Mouse (Mus musculus): ENCODE results near the gene Klc3. TPM values are rescaled to one million over a fixed set of nuclear protein-coding genes. Genes with fewer than 3 reads are reported as not detected.
A peak's percentile ranks its signal among the peaks of the same experiment; 100 is the strongest.

Klc3 gene
- polyA plus RNA-seq, 1 experiment from 2014 or later, result 10.2 TPM

- Histone ChIP-seq H3K4me1 (ENCODE audit: control insufficient read depth, insufficient read depth, low read length) (0 out of 2 replicates have a peak, but pooled peaks cover 6% of the 10 kb centered on the region), H3K27me3 (replicated peaks; ENCODE audit: control insufficient read depth, insufficient read depth, low read length) (peaks cover 32% of the 10 kb centered on the region), H3K9me3 (ENCODE audit: control insufficient read depth, low read length) (no peaks in the 10 kb centered on the region), H3K9ac (ENCODE audit: low read depth, low read length) (no peak overlapping the region), H3K4me3 (ENCODE audit: low read depth, low read length) (no peak overlapping the region), H3K27ac (replicated peaks; ENCODE audit: low read depth, low read length) (no peak overlapping the region), H3K36me3 (ENCODE audit: control insufficient read depth, insufficient read depth, low read length) (peaks cover 6% of the 10 kb centered on the region), H3K4me2 (ENCODE audit: low read depth, low read length) (peak overlapping the region; percentile 20)
- ATAC-seq (ENCODE audit: low read depth) (no peak), DNase-seq (ENCODE audit: low spot score) (no peak)
- WGBS, result 8% methylated on average over 28 of the region's 28 CpGs
These were observed 16.2 kb upstream of the Klc3 start for GRCm38 (mm10) chr7:19420121-19420520.

- ATAC-seq (ENCODE audit: low read depth) (no peak), DNase-seq (ENCODE audit: low spot score) (no peak)
- Histone ChIP-seq H3K27ac (replicated peaks; ENCODE audit: low read depth, low read length) (no peak overlapping the region), H3K9me3 (ENCODE audit: control insufficient read depth, low read length) (peaks cover 4% of the 10 kb centered on the region; the same call in 1 of the 2 replicates), H3K4me2 (ENCODE audit: low read depth, low read length) (no peak overlapping the region), H3K36me3 (ENCODE audit: control insufficient read depth, insufficient read depth, low read length) (no peaks in the 10 kb centered on the region), H3K4me3 (ENCODE audit: low read depth, low read length) (no peak overlapping the region), H3K4me1 (ENCODE audit: control insufficient read depth, insufficient read depth, low read length) (0 out of 2 replicates have a peak, but pooled peaks cover 6% of the 10 kb centered on the region), H3K9ac (ENCODE audit: low read depth, low read length) (no peak overlapping the region), H3K27me3 (replicated peaks; ENCODE audit: control insufficient read depth, insufficient read depth, low read length) (peaks cover 30% of the 10 kb centered on the region)
- 74% methylated on average over 14 of the region's 15 CpGs for WGBS
These were observed 12.7 kb upstream of the Klc3 start for GRCm38 (mm10) chr7:19416590-19416989.

DNA sequence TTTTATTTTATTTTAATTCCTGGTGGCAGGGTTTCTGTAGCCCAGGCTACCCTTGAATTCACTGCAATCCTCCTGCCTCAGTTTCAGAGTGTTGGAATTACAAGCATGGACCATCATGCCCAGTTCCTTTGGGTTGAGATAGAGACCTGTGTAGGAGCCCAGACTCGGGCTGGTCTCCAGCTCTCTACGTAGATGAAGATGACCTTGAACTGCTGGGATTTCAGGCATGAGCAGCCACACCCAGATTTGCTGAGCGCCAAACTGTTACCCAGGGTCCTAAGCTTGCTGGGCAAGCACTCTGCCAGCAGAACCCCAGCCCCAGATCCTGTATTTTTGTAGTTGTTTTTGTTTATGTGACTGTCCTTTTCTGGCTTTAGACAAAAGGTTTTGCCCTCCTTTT lies 9.6 kb upstream of the Klc3 start:
- ATAC-seq (ENCODE audit: low read depth), result no peak
- WGBS, result 88% methylated on average over 3 of the region's 3 CpGs
- no peaks in the 10 kb centered on the region for H3K36me3 ChIP-seq (ENCODE audit: control insufficient read depth, insufficient read depth, low read length)

DNA sequence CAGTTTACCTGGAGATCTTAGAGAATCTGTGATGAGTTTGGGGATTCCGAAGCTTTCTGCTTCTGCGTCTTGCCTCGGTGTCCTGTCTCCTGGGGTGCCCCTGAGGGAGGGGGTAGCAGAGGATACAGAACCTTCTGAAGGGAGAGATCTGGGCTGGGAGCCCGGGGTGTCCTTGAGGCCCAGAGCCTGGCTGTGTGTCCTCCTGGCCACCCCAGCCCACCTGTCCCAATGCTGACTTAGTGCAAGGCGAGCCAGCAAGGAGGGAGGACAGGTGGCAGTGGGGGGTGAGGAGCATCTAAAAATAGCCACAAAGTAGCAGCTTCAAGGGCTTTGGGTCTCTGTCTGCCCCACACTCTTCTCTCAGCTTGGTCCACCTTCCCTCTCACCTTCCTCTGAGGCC lies 7.9 kb upstream of the Klc3 start:
- Histone ChIP-seq H3K4me3 (ENCODE audit: low read depth, low read length) (no peak overlapping the region), H3K9ac (ENCODE audit: low read depth, low read length) (no peak overlapping the region), H3K36me3 (ENCODE audit: control insufficient read depth, insufficient read depth, low read length) (no peaks in the 10 kb centered on the region), H3K27ac (replicated peaks; ENCODE audit: low read depth, low read length) (no peak overlapping the region), H3K4me1 (ENCODE audit: control insufficient read depth, insufficient read depth, low read length) (no peaks in the 10 kb centered on the region), H3K27me3 (replicated peaks; ENCODE audit: control insufficient read depth, insufficient read depth, low read length) (peaks cover 2% of the 10 kb centered on the region; the same call in 1 of the 2 replicates), H3K4me2 (ENCODE audit: low read depth, low read length) (no peak overlapping the region), H3K9me3 (ENCODE audit: control insufficient read depth, low read length) (peaks cover 4% of the 10 kb centered on the region; the same call in 1 of the 2 replicates)
- 78% methylated on average over 4 of the region's 5 CpGs for WGBS
- ATAC-seq (ENCODE audit: low read depth) (no peak), DNase-seq (ENCODE audit: low spot score) (no peak)

More for the DNA sequence above, 9.6 kb upstream of the Klc3 start:
- Histone ChIP-seq H3K27me3 (replicated peaks; ENCODE audit: control insufficient read depth, insufficient read depth, low read length) (peaks cover 2% of the 10 kb centered on the region; the same call in 1 of the 2 replicates), H3K9ac (ENCODE audit: low read depth, low read length) (no peak overlapping the region), H3K4me3 (ENCODE audit: low read depth, low read length) (no peak overlapping the region), H3K9me3 (ENCODE audit: control insufficient read depth, low read length) (peaks cover 4% of the 10 kb centered on the region; the same call in 1 of the 2 replicates), H3K27ac (replicated peaks; ENCODE audit: low read depth, low read length) (no peak overlapping the region), H3K4me2 (ENCODE audit: low read depth, low read length) (no peak overlapping the region), H3K4me1 (ENCODE audit: control insufficient read depth, insufficient read depth, low read length) (no peaks in the 10 kb centered on the region)
- DNase-seq (ENCODE audit: low spot score), result no peak

DNA sequence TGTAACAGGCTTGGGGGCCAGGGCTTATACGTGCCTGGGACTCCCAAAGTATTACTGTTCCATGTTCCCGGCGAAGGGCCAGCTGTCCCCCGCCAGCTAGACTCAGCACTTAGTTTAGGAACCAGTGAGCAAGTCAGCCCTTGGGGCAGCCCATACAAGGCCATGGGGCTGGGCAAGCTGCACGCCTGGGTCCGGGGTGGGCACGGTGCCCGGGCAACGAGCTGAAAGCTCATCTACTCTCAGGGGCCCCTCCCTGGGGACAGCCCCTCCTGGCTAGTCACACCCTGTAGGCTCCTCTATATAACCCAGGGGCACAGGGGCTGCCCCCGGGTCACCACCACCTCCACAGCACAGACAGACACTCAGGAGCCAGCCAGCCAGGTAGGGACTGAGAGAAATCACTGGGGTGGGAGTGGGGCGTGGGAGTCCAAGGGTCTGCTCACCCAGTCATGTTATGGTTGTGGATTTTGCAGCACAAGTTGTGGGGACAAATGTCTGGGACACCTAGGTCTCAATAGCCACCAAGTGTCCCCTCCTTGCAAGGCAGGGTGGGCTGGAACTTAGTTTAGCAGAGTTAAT lies 7.0 kb upstream of the Klc3 start:
- Histone ChIP-seq H3K27me3 (replicated peaks; ENCODE audit: control insufficient read depth, insufficient read depth, low read length) (no peaks in the 10 kb centered on the region), H3K4me2 (ENCODE audit: low read depth, low read length) (no peak overlapping the region), H3K4me3 (ENCODE audit: low read depth, low read length) (no peak overlapping the region), H3K27ac (replicated peaks; ENCODE audit: low read depth, low read length) (no peak overlapping the region), H3K9ac (ENCODE audit: low read depth, low read length) (no peak overlapping the region), H3K9me3 (ENCODE audit: control insufficient read depth, low read length) (peaks cover 4% of the 10 kb centered on the region; the same call in 1 of the 2 replicates), H3K36me3 (ENCODE audit: control insufficient read depth, insufficient read depth, low read length) (no peaks in the 10 kb centered on the region), H3K4me1 (ENCODE audit: control insufficient read depth, insufficient read depth, low read length) (no peaks in the 10 kb centered on the region)
- no peak for ATAC-seq (ENCODE audit: low read depth)
- peak; percentile 20 for DNase-seq (ENCODE audit: low spot score)
- WGBS, result 80% methylated on average over 10 of the region's 11 CpGs

DNA sequence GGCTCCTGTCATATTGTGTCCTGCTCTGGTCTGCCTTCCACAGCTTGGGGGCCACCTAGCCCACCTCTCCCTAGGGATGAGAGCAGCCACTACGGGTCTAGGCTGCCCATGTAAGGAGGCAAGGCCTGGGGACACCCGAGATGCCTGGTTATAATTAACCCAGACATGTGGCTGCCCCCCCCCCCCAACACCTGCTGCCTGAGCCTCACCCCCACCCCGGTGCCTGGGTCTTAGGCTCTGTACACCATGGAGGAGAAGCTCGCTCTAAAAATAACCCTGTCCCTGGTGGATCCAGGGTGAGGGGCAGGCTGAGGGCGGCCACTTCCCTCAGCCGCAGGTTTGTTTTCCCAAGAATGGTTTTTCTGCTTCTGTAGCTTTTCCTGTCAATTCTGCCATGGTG lies 5.8 kb upstream of the Klc3 start:
- peak; percentile 26 for DNase-seq (ENCODE audit: low spot score)

DNA sequence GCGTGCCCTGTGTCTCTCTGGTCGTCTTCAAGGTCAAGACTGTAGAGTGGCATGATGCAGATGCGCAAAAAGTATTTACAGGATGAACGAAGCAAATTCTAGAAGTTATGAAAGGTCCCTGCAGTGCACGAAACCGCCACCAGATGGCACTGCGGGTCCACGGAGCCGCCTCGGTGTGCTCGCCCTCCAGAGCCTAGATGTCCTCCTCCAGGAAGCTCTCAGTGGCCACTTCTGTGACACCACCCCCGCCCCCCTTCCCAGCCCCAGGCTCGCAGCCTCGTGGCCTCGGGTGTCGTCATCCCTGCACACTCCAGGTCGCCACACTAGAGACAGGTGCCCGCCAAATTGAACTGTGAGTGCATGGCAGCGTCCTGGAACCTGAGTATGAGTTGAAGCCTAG lies 1.5 kb upstream of the Klc3 start:
- WGBS, result 3% methylated on average over 18 of the region's 19 CpGs
- DNase-seq (ENCODE audit: low spot score), result peak; percentile 61
- no peaks in the 10 kb centered on the region; the same call in 1 of the 2 replicates for H3K4me1 ChIP-seq (ENCODE audit: control insufficient read depth, insufficient read depth, low read length)
- 0 out of 2 replicates have a peak, but pooled peaks have one; percentile 20 for ATAC-seq (ENCODE audit: low read depth)
- H3K36me3 ChIP-seq (ENCODE audit: control insufficient read depth, insufficient read depth, low read length), result no peaks in the 10 kb centered on the region
- no peak overlapping the region for H3K4me3 ChIP-seq (ENCODE audit: low read depth, low read length)
- peak overlapping the region; percentile 14; the same call in 1 of the 2 replicates for H3K9ac ChIP-seq (ENCODE audit: low read depth, low read length)
- H3K27ac ChIP-seq (replicated peaks; ENCODE audit: low read depth, low read length), result no peak overlapping the region
- peaks cover 38% of the 10 kb centered on the region for H3K27me3 ChIP-seq (replicated peaks; ENCODE audit: control insufficient read depth, insufficient read depth, low read length)
- H3K4me2 ChIP-seq (ENCODE audit: low read depth, low read length), result peak overlapping the region; percentile 49
- peaks cover 7% of the 10 kb centered on the region; the same call in 1 of the 2 replicates for H3K9me3 ChIP-seq (ENCODE audit: control insufficient read depth, low read length)

More for the DNA sequence above, 5.8 kb upstream of the Klc3 start:
- H3K9ac ChIP-seq (ENCODE audit: low read depth, low read length), result no peak overlapping the region
- H3K27me3 ChIP-seq (replicated peaks; ENCODE audit: control insufficient read depth, insufficient read depth, low read length), result peaks cover 6% of the 10 kb centered on the region
- H3K4me1 ChIP-seq (ENCODE audit: control insufficient read depth, insufficient read depth, low read length), result no peaks in the 10 kb centered on the region
- H3K27ac ChIP-seq (replicated peaks; ENCODE audit: low read depth, low read length), result 0 out of 2 replicates have a peak overlapping the region, but pooled peaks have one; percentile 23
- no peaks in the 10 kb centered on the region for H3K36me3 ChIP-seq (ENCODE audit: control insufficient read depth, insufficient read depth, low read length)
- WGBS, result 39% methylated on average over 6 of the region's 6 CpGs
- peaks cover 4% of the 10 kb centered on the region; the same call in 1 of the 2 replicates for H3K9me3 ChIP-seq (ENCODE audit: control insufficient read depth, low read length)
- H3K4me2 ChIP-seq (ENCODE audit: low read depth, low read length), result no peak overlapping the region
- no peak overlapping the region for H3K4me3 ChIP-seq (ENCODE audit: low read depth, low read length)
- peak; percentile 60 for ATAC-seq (ENCODE audit: low read depth)

- ATAC-seq (ENCODE audit: low read depth) (no peak), DNase-seq (ENCODE audit: low spot score) (no peak)
- H3K4me2 ChIP-seq (ENCODE audit: low read depth, low read length), result peak within 1 kb of the TSS; percentile 95
- H3K4me1 ChIP-seq (ENCODE audit: control insufficient read depth, insufficient read depth, low read length), result peaks cover 4% of the 10 kb centered on the region; the same call in 1 of the 2 replicates
- no peaks in the 10 kb centered on the region for H3K36me3 ChIP-seq (ENCODE audit: control insufficient read depth, insufficient read depth, low read length)
- peaks cover 45% of the 10 kb centered on the region for H3K27me3 ChIP-seq (replicated peaks; ENCODE audit: control insufficient read depth, insufficient read depth, low read length)
- H3K4me3 ChIP-seq (ENCODE audit: low read depth, low read length), result peak within 1 kb of the TSS; percentile 58
- H3K9ac ChIP-seq (ENCODE audit: low read depth, low read length), result peak within 1 kb of the TSS; percentile 60
- peaks cover 7% of the 10 kb centered on the region; the same call in 1 of the 2 replicates for H3K9me3 ChIP-seq (ENCODE audit: control insufficient read depth, low read length)
- WGBS, result 51% methylated on average over 7 of the region's 7 CpGs
- H3K27ac ChIP-seq (replicated peaks; ENCODE audit: low read depth, low read length), result no peak within 1 kb of the TSS
These were observed 572 bp upstream of the Klc3 start, which contains the start of gene Ckm for GRCm38 (mm10) chr7:19404476-19404875. Ckm (plus strand) TSS chr7:19404776.

Data from embryonic facial prominence, embryonic 14.5 days (tissue).